Mouse (Mus musculus) heart, postnatal 14 days (tissue): Measurements from ENCODE around the gene Pold1. TPM values are rescaled to one million over a fixed set of nuclear protein-coding genes. Genes with fewer than 3 reads are reported as not detected.

ENCODE experiments used
- DNase-seq, 2 experiments: peaks; one replicate each; pipeline ENCODE4 v3.0.0; 2021 to 2022
- intact Hi-C: fragments of 180-260 bp; cut with DNase I; formaldehyde crosslinking; loops from one replicate; pipeline ENCODE4 v1.15.1; 2025
- microRNA-seq, 2 experiments: library from miRNA; unstranded; fragments of <30 nt; microRNA quantifications; one replicate each; pipeline ENCODE4 v1.2.0; 2021 to 2022
- total RNA-seq, 2 experiments: library from RNA; stranded (reverse); gene quantifications; 2 replicates each; pipeline ENCODE4 v1.2.3; 2021

Gene Pold1
- total RNA-seq, 2 experiments from 2014 or later: 14.5 to 16.0 TPM

- intact Hi-C loops: no loop called here
- DNase-seq: no peak
Observed at GRCm38 (mm10) chr7:44495086-44495485, 53.6 kb downstream of the Pold1 start.

GRCm38 (mm10) chr7:44494681-44495080, 54.0 kb downstream of the Pold1 start:
- DNase-seq: no peak
- intact Hi-C loops: no loop called here

GRCm38 (mm10) chr7:44492166-44492826, 56.4 kb downstream of the Pold1 start:
- intact Hi-C loops: no loop called here
- no peak for DNase-seq

GRCm38 (mm10) chr7:44491391-44491790, 57.3 kb downstream of the Pold1 start:
- DNase-seq: no peak
- intact Hi-C loops: no loop called here

GRCm38 (mm10) chr7:44490281-44490680, 58.4 kb downstream of the Pold1 start:
- intact Hi-C loops: no loop called here
- DNase-seq: no peak

GRCm38 (mm10) chr7:44488545-44488944, 60.1 kb downstream of the Pold1 start:
- no peak for DNase-seq
- intact Hi-C loops: loop anchor here (5.0 kb wide), 1 partner anchor 41 kb away; no protein-coding TSS in a partner anchor

- intact Hi-C loops: loop anchor here (5.0 kb wide), 1 partner anchor 41 kb away; no protein-coding TSS in a partner anchor
Observed at GRCm38 (mm10) chr7:44487936-44488335, 60.7 kb downstream of the Pold1 start.

GRCm38 (mm10) chr7:44486927-44487575, 61.6 kb downstream of the Pold1 start:
- intact Hi-C loops: loop anchor here (5.0 kb wide), 1 partner anchor 40 kb away; no protein-coding TSS in a partner anchor
- no peak for DNase-seq

More at GRCm38 (mm10) chr7:44487936-44488335, 60.7 kb downstream of the Pold1 start:
- DNase-seq: no peak

GRCm38 (mm10) chr7:44485572-44486195, 63.0 kb downstream of the Pold1 start:
- no peak for DNase-seq
- intact Hi-C loops: loop anchor here (1.0 to 5.0 kb wide), 3 partner anchors 38 to 223 kb away; no protein-coding TSS in a partner anchor

- peak; percentile 77 to 84 for DNase-seq
- intact Hi-C loops: loop anchor here (1.0 to 5.0 kb wide), 3 partner anchors 38 to 222 kb away; no protein-coding TSS in a partner anchor
Observed at GRCm38 (mm10) chr7:44484841-44485571, 63.6 kb downstream of the Pold1 start.

GRCm38 (mm10) chr7:44484109-44484508, 64.5 kb downstream of the Pold1 start:
- intact Hi-C loops: loop anchor here (2.0 kb wide), 1 partner anchor 221 kb away; no protein-coding TSS in a partner anchor
- DNase-seq: no peak

GRCm38 (mm10) chr7:44482836-44483435, 65.7 kb downstream of the Pold1 start:
- DNase-seq: no peak
- intact Hi-C loops: no loop called here

Small RNA genes lying within 50 kb of the gene (microRNA-seq; reads per million reads assigned to microRNA genes)
- gene Mir7053: 0.27 to 0.97 reads per million in 2 experiments

Other genes with a start within 250 kb of the Pold1 start
- under 1 TPM; 0.84 to 0.88 TPM for gene Clec11a, start 241.9 kb downstream of the Pold1 start, total RNA-seq
- 1 to 10 TPM; 1.0 to 1.4 TPM for gene Shank1, start 238.6 kb downstream of the Pold1 start, total RNA-seq
- 1 to 10 TPM; 1.5 to 2.2 TPM for gene Syt3, start 164.7 kb downstream of the Pold1 start, total RNA-seq
- gene 1700008O03Rik, start 163.0 kb downstream of the Pold1 start, total RNA-seq: under 1 TPM in 1 of 2 experiments, not detected in 1; 0.24 TPM
- gene Lrrc4b, start 119.8 kb downstream of the Pold1 start, total RNA-seq: 10 to 100 TPM; 18.7 to 19.7 TPM
- 1 to 10 TPM in 1 of 2 experiments, under 1 TPM in 1; 1.00 to 1.1 TPM for gene Aspdh, start 83.5 kb downstream of the Pold1 start, total RNA-seq
- 100 to 1,000 TPM; 105 to 111 TPM for gene Josd2, start 80.9 kb downstream of the Pold1 start, total RNA-seq
- 10 to 100 TPM; 95.4 to 98.8 TPM for gene Emc10, start 52.3 kb downstream of the Pold1 start, total RNA-seq
- gene Fam71e1, start 52.3 kb downstream of the Pold1 start, total RNA-seq: 1 to 10 TPM; 5.3 to 6.5 TPM
- gene Mybpc2, start 24.2 kb downstream of the Pold1 start, total RNA-seq: 10 to 100 TPM; 10.5 to 16.8 TPM
- 1 to 10 TPM in 1 of 2 experiments, under 1 TPM in 1; 0.65 to 1.1 TPM for gene Spib, start 16.8 kb downstream of the Pold1 start, total RNA-seq
- 10 to 100 TPM; 49.1 to 53.5 TPM for gene Nr1h2, start 5.1 kb upstream of the Pold1 start, total RNA-seq
- under 1 TPM; 0.46 to 0.60 TPM for gene Napsa, start 23.5 kb upstream of the Pold1 start, total RNA-seq
- 1 to 10 TPM; 1.3 to 1.5 TPM for gene Kcnc3, start 41.8 kb upstream of the Pold1 start, total RNA-seq
- 10 to 100 TPM; 55.0 to 72.4 TPM for gene Myh14, start 122.0 kb upstream of the Pold1 start, total RNA-seq
- not detected for gene Izumo2, start 159.9 kb upstream of the Pold1 start, total RNA-seq
- 10 to 100 TPM; 25.4 to 28.1 TPM for gene Vrk3, start 199.6 kb upstream of the Pold1 start, total RNA-seq
- under 1 TPM; 0.14 to 0.15 TPM for gene Zfp473, start 202.2 kb upstream of the Pold1 start, total RNA-seq